Mouse (Mus musculus) heart, embryonic 16.5 days (tissue): ENCODE measurements around the gene Rcan3. TPM values are rescaled to one million over a fixed set of nuclear protein-coding genes. Genes with fewer than 3 reads are reported as not detected.

Experiments
- ATAC-seq: fragments of 200-750 bp; cut with Nextera tagmentation; replicated peaks from 2 replicates; pipeline ENCODE4 v1.8.0; 2017; ENCODE audit warnings: moderate number of reproducible peaks; ENCODE audit not compliant: insufficient read depth, low FRiP score; ENCODE audit errors: extremely low read depth
- H3K27ac ChIP-seq: fragments of 300-500 bp; sonication (generic); 2 replicates; pipeline ENCODE4 v1.5.1; 2014; ENCODE audit warnings: mild to moderate bottlenecking, low read length, control low read depth, moderate library complexity
- H3K27me3 ChIP-seq: fragments of 300-500 bp; sonication (generic); 2 replicates; pipeline ENCODE4 v1.6.1; 2014; ENCODE audit warnings: low read length, mixed read lengths; ENCODE audit not compliant: control insufficient read depth, insufficient read depth
- H3K36me3 ChIP-seq: fragments of 300-500 bp; sonication (generic); 2 replicates; pipeline ENCODE4 v1.6.1; 2014; ENCODE audit not compliant: control insufficient read depth, insufficient read depth
- H3K4me1 ChIP-seq: fragments of 300-500 bp; sonication (generic); 2 replicates; pipeline ENCODE4 v1.6.1; 2014; ENCODE audit warnings: low read length, mixed read lengths; ENCODE audit not compliant: control insufficient read depth, insufficient read depth
- H3K4me2 ChIP-seq: fragments of 300-500 bp; sonication (generic); 2 replicates; pipeline ENCODE4 v1.6.1; 2014; ENCODE audit warnings: low read depth, mild to moderate bottlenecking, control low read depth, low read length
- H3K4me3 ChIP-seq: fragments of 300-500 bp; sonication (generic); 2 replicates; pipeline ENCODE4 v1.5.1; 2014; ENCODE audit warnings: mild to moderate bottlenecking, control low read depth, low read length
- H3K9ac ChIP-seq: fragments of 300-500 bp; sonication (generic); 2 replicates; pipeline ENCODE4 v1.6.1; 2014; ENCODE audit warnings: low read length, control low read depth
- H3K9me3 ChIP-seq: fragments of 300-500 bp; sonication (generic); replicated peaks from 2 replicates; pipeline ENCODE4 v1.6.1; 2016; ENCODE audit warnings: low read length; ENCODE audit not compliant: control insufficient read depth
- WGBS: fragments of 180-500 bp; shearing (Covaris S2); extraction: QIAGEN DNeasy Blood & Tissue Kit; methylation state at CpG from one replicate; pipeline ENCODE4 v1.1.7; 2014; 5-methylcytosine and 5-hydroxymethylcytosine counted together
- polyA plus RNA-seq: library from polyadenylated mRNA; unstranded; fragments of >200 nt; fragmentation: Nextera tagmentation; extraction: Ambion mirVana; gene quantifications from 2 replicates; pipeline ENCODE4 v1.2.1, GENCODE M21; 2015

The Rcan3 gene
- polyA plus RNA-seq, 1 experiment from 2014 or later = 8.0 TPM

- H3K27ac ChIP-seq = no peak overlapping the region
- WGBS = 21% methylated on average over 9 of the region's 9 CpGs
- no peak overlapping the region for H3K9ac ChIP-seq
- no peaks in the 10 kb centered on the region for H3K9me3 ChIP-seq
- H3K27me3 ChIP-seq = no peaks in the 10 kb centered on the region
- ATAC-seq = no peak
- H3K4me3 ChIP-seq = no peak overlapping the region
- H3K4me2 ChIP-seq = no peak overlapping the region
- no peaks in the 10 kb centered on the region for H3K36me3 ChIP-seq
- peaks cover 3% of the 10 kb centered on the region for H3K4me1 ChIP-seq
These were observed 6.4 kb upstream of the Rcan3 start for GRCm38 (mm10) chr4:135439904-135440522.

GRCm38 (mm10) chr4:135439188-135439647 lies 5.6 kb upstream of the Rcan3 start:
- WGBS = 5% methylated on average over 15 of the region's 15 CpGs
- Histone ChIP-seq H3K4me1 (peaks cover 9% of the 10 kb centered on the region), H3K27me3 (no peaks in the 10 kb centered on the region), H3K4me3 (peak overlapping the region; percentile 33), H3K9ac (peak overlapping the region; percentile 62), H3K27ac (peak overlapping the region; percentile 17; the same call in 1 of the 2 replicates), H3K4me2 (peak overlapping the region; percentile 59), H3K36me3 (no peaks in the 10 kb centered on the region), H3K9me3 (no peaks in the 10 kb centered on the region)
- ATAC-seq = peak; percentile 84

DNA sequence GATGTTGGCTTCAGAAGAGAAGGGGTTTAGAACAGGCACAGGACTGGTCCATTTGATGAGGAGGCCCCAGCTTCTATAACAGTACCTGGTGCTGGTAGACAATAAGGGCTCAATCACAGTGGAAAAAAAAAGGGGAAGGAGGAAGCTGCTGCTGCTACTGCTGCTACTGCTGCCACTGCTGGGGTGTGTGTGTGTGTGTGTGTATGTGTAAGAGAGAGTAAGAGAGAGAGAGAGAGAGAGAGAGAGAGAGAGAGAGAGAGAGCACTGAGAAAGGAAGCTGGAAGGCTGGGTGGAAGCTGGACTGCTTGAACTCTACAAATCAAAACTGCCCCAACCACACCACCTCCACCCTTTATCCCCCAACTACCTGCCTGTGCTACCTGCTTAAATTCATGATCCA lies 4.3 kb upstream of the Rcan3 start:
- H3K4me2 ChIP-seq = no peak overlapping the region
- no peaks in the 10 kb centered on the region for H3K36me3 ChIP-seq
- no peak overlapping the region for H3K4me3 ChIP-seq
- no peak for ATAC-seq
- peaks cover 14% of the 10 kb centered on the region for H3K4me1 ChIP-seq
- H3K27me3 ChIP-seq = no peaks in the 10 kb centered on the region
- no peaks in the 10 kb centered on the region for H3K9me3 ChIP-seq
- H3K27ac ChIP-seq = no peak overlapping the region
- H3K9ac ChIP-seq = no peak overlapping the region

- Histone ChIP-seq H3K4me3 (no peak overlapping the region), H3K27me3 (no peaks in the 10 kb centered on the region), H3K27ac (no peak overlapping the region), H3K9ac (no peak overlapping the region), H3K4me1 (peaks cover 14% of the 10 kb centered on the region), H3K4me2 (peak overlapping the region; percentile 8; the same call in 1 of the 2 replicates), H3K36me3 (no peaks in the 10 kb centered on the region), H3K9me3 (no peaks in the 10 kb centered on the region)
- WGBS = 52% methylated on average over 13 of the region's 13 CpGs
- no peak for ATAC-seq
These were observed 2.6 kb upstream of the Rcan3 start for GRCm38 (mm10) chr4:135436291-135436690.

- peak overlapping the region; percentile 69 for H3K4me3 ChIP-seq
- WGBS = 24% methylated on average over 11 of the region's 11 CpGs
- peak overlapping the region; percentile 83 for H3K9ac ChIP-seq
- H3K9me3 ChIP-seq = no peaks in the 10 kb centered on the region
- H3K27me3 ChIP-seq = no peaks in the 10 kb centered on the region
- H3K4me2 ChIP-seq = peak overlapping the region; percentile 87
- H3K4me1 ChIP-seq = peaks cover 14% of the 10 kb centered on the region
- H3K27ac ChIP-seq = peak overlapping the region; percentile 41
- no peaks in the 10 kb centered on the region for H3K36me3 ChIP-seq
- ATAC-seq = no peak
These were observed 739 bp upstream of the Rcan3 start for GRCm38 (mm10) chr4:135434395-135434789.

GRCm38 (mm10) chr4:135433086-135433442 lies 589 bp downstream of the Rcan3 start:
- peak overlapping the region; percentile 87 for H3K9ac ChIP-seq
- H3K27me3 ChIP-seq = no peaks in the 10 kb centered on the region
- peak overlapping the region; percentile 87 for H3K4me2 ChIP-seq
- H3K4me1 ChIP-seq = peaks cover 11% of the 10 kb centered on the region
- peak overlapping the region; percentile 12; the same call in 1 of the 2 replicates for H3K27ac ChIP-seq
- no peaks in the 10 kb centered on the region for H3K36me3 ChIP-seq
- 13% methylated on average over 10 of the region's 10 CpGs for WGBS
- H3K9me3 ChIP-seq = no peaks in the 10 kb centered on the region
- no peak for ATAC-seq
- peak overlapping the region; percentile 69 for H3K4me3 ChIP-seq

GRCm38 (mm10) chr4:135429990-135430760 lies 3.5 kb downstream of the Rcan3 start:
- no peaks in the 10 kb centered on the region for H3K27me3 ChIP-seq

GRCm38 (mm10) chr4:135429383-135429782 lies 4.3 kb downstream of the Rcan3 start:
- ATAC-seq = no peak
- peaks cover 2% of the 10 kb centered on the region; the same call in 1 of the 2 replicates for H3K36me3 ChIP-seq
- H3K9ac ChIP-seq = no peak overlapping the region
- H3K4me2 ChIP-seq = no peak overlapping the region
- no peaks in the 10 kb centered on the region for H3K9me3 ChIP-seq
- H3K4me1 ChIP-seq = peaks cover 7% of the 10 kb centered on the region
- H3K4me3 ChIP-seq = no peak overlapping the region
- WGBS = 78% methylated on average over 4 of the region's 4 CpGs
- H3K27ac ChIP-seq = no peak overlapping the region
- H3K27me3 ChIP-seq = no peaks in the 10 kb centered on the region

More at GRCm38 (mm10) chr4:135429990-135430760, 3.5 kb downstream of the Rcan3 start:
- 79% methylated on average over 8 of the region's 8 CpGs for WGBS
- Histone ChIP-seq H3K36me3 (no peaks in the 10 kb centered on the region), H3K4me1 (peaks cover 11% of the 10 kb centered on the region), H3K27ac (no peak overlapping the region), H3K4me3 (no peak overlapping the region), H3K9ac (no peak overlapping the region), H3K9me3 (no peaks in the 10 kb centered on the region), H3K4me2 (no peak overlapping the region)
- no peak for ATAC-seq

GRCm38 (mm10) chr4:135426587-135426986 lies 7.1 kb downstream of the Rcan3 start:
- Histone ChIP-seq H3K9ac (no peak overlapping the region), H3K27me3 (no peaks in the 10 kb centered on the region), H3K4me3 (no peak overlapping the region), H3K4me1 (no peaks in the 10 kb centered on the region), H3K36me3 (peaks cover 2% of the 10 kb centered on the region; the same call in 1 of the 2 replicates), H3K9me3 (no peaks in the 10 kb centered on the region), H3K4me2 (no peak overlapping the region), H3K27ac (no peak overlapping the region)
- 84% methylated on average over 7 of the region's 7 CpGs for WGBS
- no peak for ATAC-seq
